Mouse (Mus musculus) embryonic stem cell, embryonic (primary cell): Measurements from ENCODE around the gene Tmem235.

Experiments used
- CTCF ChIA-PET, 4 experiments: fragments of 300-600 bp in 2 of 4; fragments of 350-600 bp in 2 of 4; sonication (Branson Sonifier 250); formaldehyde crosslinking; loops; one replicate each; lab custom pipeline; 2022; ENCODE audit warnings: inconsistent platforms in 2 of 4; lab: Charles Lee
- POLR2A ChIA-PET, 4 experiments: fragments of 300-600 bp in 2 of 4; fragments of 350-600 bp in 2 of 4; sonication (Branson Sonifier 250); formaldehyde crosslinking; loops; one replicate each; lab custom pipeline; 2022; ENCODE audit warnings: antibody characterized with exemption in 4 of 4, inconsistent platforms in 1 of 4; lab: Charles Lee

The Tmem235 gene

DNA sequence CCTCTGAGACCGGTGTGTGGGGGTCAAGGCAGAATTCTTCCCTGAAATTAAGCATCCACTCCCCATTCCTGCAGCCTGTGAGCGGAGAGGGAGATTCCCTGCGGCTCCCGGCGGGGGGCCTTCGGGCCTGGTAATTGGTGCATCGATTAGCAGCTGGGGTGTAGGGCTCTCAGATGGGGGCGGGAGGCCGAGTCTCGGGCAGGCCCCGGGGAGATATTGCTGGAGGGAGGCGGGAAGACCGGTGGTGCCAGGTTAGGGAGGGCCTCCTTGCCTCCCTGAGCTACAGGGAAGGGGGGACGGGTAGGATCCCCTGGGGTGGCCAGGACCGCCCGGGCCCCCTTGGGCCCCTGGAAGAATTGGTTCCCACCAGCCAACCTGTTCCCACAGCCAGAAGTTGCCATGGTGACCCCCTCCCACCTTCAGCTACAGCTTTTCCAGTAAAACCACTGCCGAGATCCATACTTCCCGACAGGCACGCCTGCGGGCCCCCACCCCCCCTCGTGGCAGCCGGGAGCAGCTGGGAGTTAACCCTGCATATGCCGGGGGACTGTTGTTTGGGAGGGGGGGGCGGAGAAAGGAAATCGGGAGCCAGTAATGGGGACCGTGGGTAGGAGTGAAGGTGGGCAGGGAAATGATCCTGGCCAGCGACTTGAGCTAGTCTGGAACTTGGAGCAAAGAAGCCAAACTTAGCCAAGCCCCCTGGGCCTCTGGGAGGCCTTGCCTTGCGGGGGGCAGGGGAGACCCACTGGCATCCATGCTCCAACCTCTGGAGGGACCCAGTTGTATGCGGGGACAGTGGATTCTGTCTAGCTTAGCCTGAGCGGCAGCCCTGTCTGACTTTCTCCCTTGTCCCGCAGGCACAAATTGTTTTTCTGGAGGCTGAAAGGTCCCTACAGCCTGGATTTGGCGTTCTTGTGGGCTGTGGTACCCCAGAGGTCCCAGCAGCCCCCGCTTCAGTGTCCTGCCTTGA lies 28.6 kb downstream of the Tmem235 start:
- ChIA-PET POLR2A (interaction anchor here (0.6 to 8.5 kb wide), 83 partner anchors 8 to 569 kb away, joined by 3 to 100 read pairs (median 4); partner anchors contain the start of genes Socs3 (in 3 of the 4), Birc5 (in 2 of the 4), Afmid (in 1 of the 4) and Tha1 (in 1 of the 4)), CTCF (interaction anchor here (0.6 to 2.9 kb wide), 30 partner anchors 10 to 924 kb away, joined by 3 to 25 read pairs (median 4); partner anchors contain the start of genes Socs3 (in 1 of the 4) and Tha1 (in 1 of the 4))

DNA sequence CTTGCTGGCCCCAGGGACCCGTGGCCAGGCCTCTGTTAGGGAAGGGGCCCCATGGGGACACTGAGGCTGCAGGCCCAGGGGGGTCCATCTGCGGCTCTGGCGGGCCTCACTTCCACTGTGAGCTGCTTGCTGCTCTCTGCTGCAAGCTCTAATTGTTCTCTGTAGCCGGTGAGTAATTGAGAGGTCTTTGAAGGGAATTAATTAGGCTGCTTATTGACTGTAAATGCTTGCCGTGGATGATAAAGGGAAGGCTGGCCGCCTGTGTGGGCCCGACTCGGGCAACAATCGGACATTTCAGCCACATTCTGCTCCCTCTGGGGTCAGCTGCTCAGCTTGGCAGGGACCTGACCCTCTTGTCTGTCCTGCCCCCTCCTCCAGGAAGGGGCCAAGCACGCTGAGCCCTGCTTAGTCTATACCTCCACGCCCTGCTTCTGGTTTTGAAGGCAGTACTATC lies 29.4 kb downstream of the Tmem235 start:
- CTCF ChIA-PET, result interaction anchor here (0.8 to 2.9 kb wide), 15 partner anchors 11 to 132 kb away, joined by 3 to 25 read pairs (median 5); partner anchors contain the start of genes Socs3 (in 1 of the 4) and Tha1 (in 1 of the 4)
- POLR2A ChIA-PET, result interaction anchor here (0.6 to 8.5 kb wide), 40 partner anchors 10 to 376 kb away, joined by 3 to 100 read pairs (median 10); partner anchors contain the start of genes Socs3 (in 3 of the 4), Birc5 (in 2 of the 4), Tha1 (in 1 of the 4) and Tmem235 (in 1 of the 4)

DNA sequence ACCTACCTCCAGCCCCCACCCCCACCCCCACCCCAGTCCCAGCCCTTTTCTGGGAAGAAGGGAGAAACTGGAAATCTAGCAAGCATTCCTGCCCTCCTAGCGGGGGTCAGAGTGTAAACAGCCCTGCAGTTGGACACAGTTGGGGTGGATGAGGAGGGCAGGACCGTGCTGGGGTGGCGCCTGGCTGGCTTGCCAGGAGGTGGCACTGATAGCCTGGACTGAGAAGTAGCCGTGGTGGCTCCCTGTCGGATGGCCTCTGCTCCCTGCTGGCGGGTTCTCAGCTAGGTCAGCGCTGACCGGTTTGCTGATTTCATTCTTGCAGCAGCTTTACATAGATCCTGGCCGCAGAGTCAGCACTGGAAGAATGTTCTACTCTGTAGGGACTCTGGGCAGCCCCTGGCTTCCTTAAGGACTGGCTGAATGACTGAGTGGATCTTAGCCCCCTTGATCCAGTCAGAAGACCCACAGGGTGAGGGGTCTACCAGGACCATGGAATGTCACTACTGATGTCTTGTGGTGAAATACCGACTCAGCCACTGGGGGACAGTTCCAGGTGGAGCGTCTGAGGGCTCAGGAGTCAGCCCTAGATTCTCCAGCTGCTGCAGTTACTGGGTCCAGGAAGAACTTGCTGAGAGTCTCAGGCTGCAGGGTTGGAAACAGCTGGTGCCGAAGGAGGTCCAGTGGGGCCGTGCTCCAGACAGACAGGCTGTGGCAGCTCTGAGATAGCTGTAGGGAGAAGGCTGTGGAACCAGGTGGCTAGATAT lies 30.1 kb downstream of the Tmem235 start:
- ChIA-PET CTCF (interaction anchor here in 3 of 4 experiments (1.0 to 2.9 kb wide), 8 partner anchors 16 to 131 kb away, joined by 3 to 25 read pairs (median 7); partner anchors contain the start of genes Socs3 (in 1 of the 3) and Tha1 (in 1 of the 3)), POLR2A (interaction anchor here in 3 of 4 experiments (0.6 to 8.5 kb wide), 33 partner anchors 10 to 236 kb away, joined by 3 to 100 read pairs (median 7); partner anchors contain the start of genes Socs3 (in 3 of the 3), Birc5 (in 2 of the 3), Tha1 (in 1 of the 3) and Tnrc6c (in 1 of the 3))

DNA sequence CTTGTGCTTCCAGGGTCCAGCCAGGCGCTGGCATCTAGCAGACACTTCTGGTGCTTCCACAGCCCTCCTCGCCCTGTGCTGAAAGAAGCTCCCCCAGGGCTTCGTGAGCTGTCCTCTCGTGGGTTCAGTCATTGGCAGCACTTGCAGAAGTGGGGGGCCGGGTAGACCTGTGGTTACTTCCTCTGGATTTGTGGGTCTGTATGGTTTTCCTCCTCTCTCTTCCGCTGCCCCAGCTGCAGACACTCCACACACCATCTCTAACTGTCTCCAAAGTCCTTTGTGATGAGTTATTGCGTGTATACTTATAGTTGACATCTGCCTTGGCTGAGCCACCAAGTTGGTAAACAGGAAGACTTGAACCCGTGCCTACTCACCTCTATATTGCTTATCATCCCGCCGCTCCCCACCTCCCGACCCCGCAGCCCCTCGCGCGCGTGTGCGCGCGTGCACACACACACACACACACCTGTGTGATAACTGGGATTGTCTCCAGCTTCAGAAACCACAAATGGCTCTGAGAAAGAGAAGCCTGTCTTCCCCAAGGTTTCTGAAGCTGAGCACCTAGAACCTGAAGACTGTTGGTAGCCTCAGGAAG lies 31.1 kb downstream of the Tmem235 start:
- CTCF ChIA-PET, result interaction anchor here in 3 of 4 experiments (0.5 to 2.3 kb wide), 5 partner anchors 11 to 130 kb away, joined by 3 to 14 read pairs (median 4); no protein-coding TSS in a partner anchor
- POLR2A ChIA-PET, result interaction anchor here in 3 of 4 experiments (0.6 to 8.5 kb wide), 20 partner anchors 8 to 237 kb away, joined by 3 to 100 read pairs (median 4); partner anchors contain the start of genes Birc5 (in 1 of the 3), Socs3 (in 1 of the 3) and Tnrc6c (in 1 of the 3)

DNA sequence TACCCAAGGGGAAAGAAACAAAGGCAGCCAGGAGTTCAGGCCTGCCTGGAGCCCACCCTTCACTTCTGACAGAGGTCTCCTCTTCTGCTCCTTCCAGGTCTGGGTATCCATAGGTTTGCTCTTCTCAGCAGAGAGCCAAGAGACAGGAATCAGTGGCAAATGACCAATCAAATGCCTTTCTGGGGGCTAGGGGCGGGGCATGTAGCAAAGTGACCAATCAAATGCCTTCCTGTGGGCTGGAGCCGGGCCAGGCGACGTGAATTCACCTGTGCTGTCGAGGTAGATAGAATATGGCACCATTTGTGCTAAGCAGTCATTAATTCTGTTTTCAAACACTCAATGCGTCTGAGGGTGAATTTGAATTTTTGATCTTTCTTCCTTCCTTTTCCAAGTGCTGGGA lies 31.6 kb downstream of the Tmem235 start:
- POLR2A ChIA-PET, result interaction anchor here in 3 of 4 experiments (1.1 to 8.5 kb wide), 11 partner anchors 9 to 80 kb away, joined by 3 to 100 read pairs (median 6); partner anchors contain the start of genes Birc5 (in 1 of the 3) and Socs3 (in 1 of the 3)
- CTCF ChIA-PET, result interaction anchor here in 3 of 4 experiments (0.5 to 2.3 kb wide), 3 partner anchors 10 to 130 kb away, joined by 3 to 14 read pairs (median 3); no protein-coding TSS in a partner anchor

DNA sequence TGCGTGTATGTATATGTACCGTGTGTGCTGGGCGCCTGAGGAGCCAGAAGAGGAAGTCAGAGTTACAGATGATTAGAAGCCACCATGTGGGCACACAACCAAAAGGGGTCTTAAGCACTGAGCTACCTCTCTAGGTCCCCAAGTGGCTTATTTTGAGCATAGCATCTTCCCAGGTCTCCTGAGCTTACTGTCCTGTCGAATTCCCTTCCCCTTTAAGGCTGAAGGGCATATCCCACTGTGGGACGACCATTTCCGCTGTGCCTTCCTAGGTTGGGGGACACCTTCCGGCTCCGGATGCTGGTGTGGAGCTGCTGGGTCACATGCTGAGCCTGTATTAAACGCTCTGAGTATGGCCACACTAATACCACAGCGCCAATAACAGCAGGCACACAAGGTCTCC lies 34.1 kb downstream of the Tmem235 start:
- CTCF ChIA-PET, result interaction anchor here in 3 of 4 experiments (0.5 to 2.2 kb wide), 19 partner anchors 9 to 128 kb away, joined by 3 to 9 read pairs (median 4); no protein-coding TSS in a partner anchor
- POLR2A ChIA-PET, result interaction anchor here (0.6 to 8.5 kb wide), 33 partner anchors 9 to 117 kb away, joined by 3 to 100 read pairs (median 4); partner anchors contain the start of genes Tmem235 (in 2 of the 4), Birc5 (in 1 of the 4), Socs3 (in 1 of the 4) and Tha1 (in 1 of the 4)

DNA sequence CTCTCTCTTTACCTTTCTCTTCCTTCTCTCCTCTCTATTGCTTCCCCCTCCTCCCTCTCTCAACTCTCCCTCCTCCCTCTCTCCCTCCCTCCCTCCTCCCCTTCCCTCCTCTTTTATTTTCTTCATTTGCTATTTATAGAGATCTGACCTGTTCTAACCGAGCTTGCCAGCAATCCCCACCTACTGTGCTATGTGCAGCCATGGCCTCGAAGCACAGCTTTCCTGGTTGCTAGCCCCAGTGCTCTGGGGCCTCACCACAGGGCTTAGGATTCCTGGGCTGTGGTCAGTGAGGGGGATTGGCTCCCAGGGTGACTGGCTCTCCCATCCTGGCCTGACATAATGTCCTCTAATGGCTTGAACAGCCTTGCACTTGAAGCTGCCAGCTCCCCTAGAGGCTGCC lies 36.0 kb downstream of the Tmem235 start:
- POLR2A ChIA-PET, result interaction anchor here in 2 of 4 experiments (0.5 to 2.6 kb wide), 8 partner anchors 8 to 177 kb away, joined by 3 to 21 read pairs (median 4); partner anchors contain the start of gene Socs3 (in 1 of the 2)
- CTCF ChIA-PET, result interaction anchor here in 2 of 4 experiments (0.7 to 1.2 kb wide), 3 partner anchors 16 to 125 kb away, joined by 4 to 9 read pairs (median 8); no protein-coding TSS in a partner anchor

DNA sequence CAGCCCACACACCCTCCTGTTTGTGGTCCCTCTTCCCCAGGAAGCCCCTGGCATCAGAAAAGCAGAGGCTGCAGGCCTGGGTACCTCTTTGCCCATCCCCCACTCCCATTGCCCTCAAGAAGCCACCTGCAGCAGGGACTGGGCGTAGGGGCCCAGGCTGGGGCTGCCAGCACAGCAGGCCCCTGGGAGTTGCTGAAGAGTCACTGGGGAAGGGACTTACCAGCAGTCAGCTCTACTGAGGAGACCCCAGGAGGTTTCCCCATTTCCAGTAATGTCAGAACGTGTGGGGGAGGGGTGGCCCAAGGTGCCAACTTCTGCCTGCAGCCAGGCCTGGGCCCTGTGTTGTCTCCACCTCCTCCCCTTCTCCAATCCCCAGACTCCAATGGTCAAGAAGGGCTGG lies 41.7 kb downstream of the Tmem235 start:
- ChIA-PET CTCF (interaction anchor here in 3 of 4 experiments (0.6 to 2.6 kb wide), 5 partner anchors 10 to 540 kb away, joined by 3 to 8 read pairs (median 4); no protein-coding TSS in a partner anchor), POLR2A (interaction anchor here in 3 of 4 experiments (0.6 to 4.4 kb wide), 9 partner anchors 8 to 193 kb away, joined by 3 to 24 read pairs (median 5); no protein-coding TSS in a partner anchor)

DNA sequence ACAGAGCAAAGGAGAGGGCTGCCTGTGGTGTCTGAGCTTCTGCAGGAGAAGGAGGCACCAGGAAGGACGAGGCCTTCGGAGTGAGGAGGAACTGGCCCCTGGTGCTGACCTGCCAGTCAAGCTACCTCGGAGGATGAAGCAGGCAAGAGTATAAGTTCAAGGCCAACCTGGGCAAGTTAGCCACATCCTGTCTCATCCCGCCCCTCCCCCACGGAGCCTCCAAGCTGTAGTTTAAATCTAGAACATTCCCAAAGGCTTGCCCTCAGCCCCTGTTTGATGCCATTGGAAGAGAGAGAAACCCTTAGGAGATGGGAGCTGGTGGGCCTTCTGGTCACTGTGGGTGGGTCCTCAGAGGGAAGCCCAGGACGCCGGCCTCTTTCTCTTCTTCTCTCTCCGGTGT lies 43.9 kb downstream of the Tmem235 start:
- POLR2A ChIA-PET, result interaction anchor here in 2 of 4 experiments (0.6 to 4.4 kb wide), 11 partner anchors 10 to 168 kb away, joined by 3 to 24 read pairs (median 4); no protein-coding TSS in a partner anchor
- CTCF ChIA-PET, result interaction anchor here in 2 of 4 experiments (0.6 to 1.3 kb wide), 3 partner anchors 8 to 321 kb away, joined by 4 to 16 read pairs (median 5); no protein-coding TSS in a partner anchor

DNA sequence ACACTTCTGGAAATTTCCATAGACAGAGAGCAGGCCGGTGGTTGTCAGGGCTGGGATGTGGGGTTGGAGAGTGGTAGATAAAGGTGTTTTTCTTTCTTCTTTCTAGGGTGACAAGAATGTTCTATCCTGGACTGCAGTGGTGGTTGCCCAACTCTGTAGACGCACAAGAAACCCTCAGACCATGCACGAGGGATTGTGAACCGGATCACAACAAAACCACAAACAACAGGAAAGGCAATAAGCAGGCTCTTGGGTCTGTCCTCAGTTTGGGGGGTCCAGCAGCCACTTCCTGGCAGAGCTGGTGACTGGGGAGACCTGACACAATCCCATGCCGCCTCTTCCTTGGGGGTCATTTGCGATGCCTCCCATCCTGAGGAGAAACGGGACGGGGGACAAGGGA lies 48.8 kb downstream of the Tmem235 start:
- POLR2A ChIA-PET, result interaction anchor here in 1 of 4 experiments (4.5 kb wide), 1 partner anchor 60 kb away, joined by 38 read pairs; the partner anchor contains the start of gene Socs3
- CTCF ChIA-PET, result no interaction called here

DNA sequence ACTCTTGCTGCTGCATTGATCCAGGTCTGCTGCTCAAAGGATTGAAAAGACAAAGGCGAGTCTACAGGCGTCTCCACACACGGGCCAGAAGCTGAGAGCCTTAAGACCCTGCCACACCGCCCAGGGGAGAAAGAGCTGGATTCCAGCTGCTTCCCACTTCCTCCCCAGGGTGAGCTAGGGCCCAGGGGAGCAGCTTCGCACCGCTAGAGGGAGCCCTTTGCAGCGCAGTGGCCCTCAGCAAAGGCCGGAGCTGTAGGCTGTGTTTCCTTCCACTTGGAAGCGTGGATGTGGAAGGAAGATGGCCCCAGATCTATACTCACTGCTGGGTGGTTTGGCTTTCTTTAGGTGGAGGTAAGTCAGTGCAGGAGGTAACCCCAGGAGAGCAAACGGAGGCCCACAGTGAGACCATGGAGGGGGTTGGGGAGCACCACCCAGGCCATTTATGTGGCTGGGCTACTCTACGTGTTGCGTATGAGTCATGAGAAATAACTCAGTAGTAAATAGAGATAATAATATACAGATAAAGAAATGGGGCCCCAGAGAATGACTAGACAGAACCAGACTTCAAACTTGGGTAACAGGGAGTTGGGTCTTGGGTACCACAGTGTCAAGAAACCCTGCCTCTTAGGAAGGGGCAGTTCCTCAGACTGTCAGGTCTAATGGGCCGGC lies 52.3 kb downstream of the Tmem235 start:
- CTCF ChIA-PET, result interaction anchor here (0.5 to 3.4 kb wide), 127 partner anchors 8 to 1822 kb away, joined by 3 to 33 read pairs (median 4); partner anchors contain the start of genes Socs3 (in 4 of the 4) and Tha1 (in 1 of the 4)
- POLR2A ChIA-PET, result interaction anchor here (0.5 to 4.5 kb wide), 75 partner anchors 8 to 600 kb away, joined by 3 to 38 read pairs (median 5); partner anchors contain the start of genes Socs3 (in 3 of the 4), Birc5 (in 2 of the 4), Pgs1 (in 1 of the 4) and Tnrc6c (in 1 of the 4)

DNA sequence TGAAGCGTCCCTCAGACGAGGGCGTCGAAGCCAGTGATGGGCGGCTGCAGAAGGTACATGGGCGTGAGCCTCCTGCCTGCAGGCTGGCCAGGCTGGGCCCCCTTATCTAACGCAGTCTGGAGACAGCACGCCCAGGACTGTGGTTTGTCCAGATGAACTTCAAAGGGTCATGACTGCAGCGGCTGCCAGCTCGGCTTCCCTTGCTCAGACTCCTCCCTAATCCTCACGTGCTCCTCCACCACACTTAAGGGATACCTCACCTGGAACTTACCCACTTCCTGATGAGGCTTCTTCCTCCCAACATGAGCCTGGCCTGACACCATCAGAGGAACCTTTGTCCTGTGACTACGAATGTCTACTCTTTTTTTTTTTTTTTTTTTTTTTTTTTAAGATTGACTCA lies 54.0 kb downstream of the Tmem235 start:
- ChIA-PET CTCF (interaction anchor here in 3 of 4 experiments (0.6 to 3.4 kb wide), 22 partner anchors 10 to 941 kb away, joined by 3 to 33 read pairs (median 4); partner anchors contain the start of genes Socs3 (in 2 of the 3) and Tha1 (in 1 of the 3)), POLR2A (interaction anchor here in 3 of 4 experiments (0.6 to 4.2 kb wide), 15 partner anchors 9 to 1463 kb away, joined by 3 to 27 read pairs (median 3); partner anchors contain the start of gene Socs3 (in 2 of the 3))
